Mouse (Mus musculus) MEL-GATA-1-ER (cell line): ENCODE data around the gene Gnb1l.

Source experiments
- DNase-seq: peaks from one replicate; pipeline ENCODE4 v3.0.0-alpha.2; 2012; ENCODE audit warnings: low read depth; ENCODE audit errors: extremely low read depth

Gnb1l gene

GRCm38 (mm10) chr16:18586076-18586905 is 87.8 kb downstream of the Gnb1l start:
- DNase-seq, result no peak

GRCm38 (mm10) chr16:18586906-18587546 is 88.5 kb downstream of the Gnb1l start:
- DNase-seq, result no peak

- no peak for DNase-seq
Observed at GRCm38 (mm10) chr16:18587847-18588737, 89.6 kb downstream of the Gnb1l start.

GRCm38 (mm10) chr16:18588738-18589055 is 90.2 kb downstream of the Gnb1l start:
- no peak for DNase-seq

GRCm38 (mm10) chr16:18589080-18589621 is 90.6 kb downstream of the Gnb1l start:
- DNase-seq, result no peak

GRCm38 (mm10) chr16:18589804-18590790 is 91.6 kb downstream of the Gnb1l start, which contains the start of gene Tbx1:
Tbx1 (minus strand) TSS chr16:18590671.
- no peak for DNase-seq

- no peak for DNase-seq
Observed at GRCm38 (mm10) chr16:18591047-18592018, 92.8 kb downstream of the Gnb1l start.

- no peak for DNase-seq
Observed at GRCm38 (mm10) chr16:18593930-18594329, 95.4 kb downstream of the Gnb1l start.

- DNase-seq, result no peak
Observed at GRCm38 (mm10) chr16:18596255-18596654, 97.7 kb downstream of the Gnb1l start.

GRCm38 (mm10) chr16:18598006-18598405 is 99.5 kb downstream of the Gnb1l start:
- no peak for DNase-seq

GRCm38 (mm10) chr16:18601447-18601846 is 102.9 kb downstream of the Gnb1l start:
- no peak for DNase-seq

GRCm38 (mm10) chr16:18604267-18604701 is 105.8 kb downstream of the Gnb1l start:
- DNase-seq, result no peak

GRCm38 (mm10) chr16:18605705-18606104 is 107.2 kb downstream of the Gnb1l start:
- no peak for DNase-seq

- no peak for DNase-seq
Observed at GRCm38 (mm10) chr16:18608226-18608625, 109.7 kb downstream of the Gnb1l start.

- no peak for DNase-seq
Observed at GRCm38 (mm10) chr16:18609099-18609498, 110.6 kb downstream of the Gnb1l start.

GRCm38 (mm10) chr16:18611752-18612151 is 113.2 kb downstream of the Gnb1l start:
- DNase-seq, result no peak

- no peak for DNase-seq
Observed at GRCm38 (mm10) chr16:18613301-18613700, 114.8 kb downstream of the Gnb1l start.
